Mouse (Mus musculus) CH12.LX (cell line): ENCODE measurements around the gene Fam217a.

ENCODE experiments used
- CTCF ChIP-seq, 2 experiments: IDR thresholded peaks in 1 of 2; conservative IDR thresholded peaks in 1 of 2; 2 replicates each; pipeline ENCODE4 v1.5.1; 2011 to 2012; ENCODE audit warnings: low read depth in 2 of 2, low read length in 2 of 2, improper control_type of control experiment in 1 of 2, inconsistent platforms in 1 of 2, mild to moderate bottlenecking in 1 of 2, moderate library complexity in 1 of 2
- EP300 ChIP-seq: IDR thresholded peaks from 2 replicates; pipeline ENCODE4 v1.6.1; 2011; ENCODE audit warnings: low read length, improper control_type of control experiment
- MYC ChIP-seq: IDR thresholded peaks from 2 replicates; pipeline ENCODE4 v1.6.1; 2011; ENCODE audit warnings: low read depth, mild to moderate bottlenecking, improper control_type of control experiment, low read length
- POLR2A ChIP-seq: IDR thresholded peaks from 2 replicates; pipeline ENCODE4 v1.6.1; 2011; ENCODE audit warnings: low read depth, mild to moderate bottlenecking, improper control_type of control experiment, low read length
- SIN3A ChIP-seq: IDR thresholded peaks from 2 replicates; pipeline ENCODE4 v1.6.1; 2012; ENCODE audit warnings: low read length, improper control_type of control experiment, inconsistent platforms
- ZKSCAN1 ChIP-seq: IDR thresholded peaks from 2 replicates; pipeline ENCODE4 v1.6.1; 2012; ENCODE audit warnings: low read depth, inconsistent platforms, low read length, improper control_type of control experiment, borderline replicate concordance
- ZNF384 ChIP-seq: IDR thresholded peaks from 2 replicates; pipeline ENCODE4 v1.6.1; 2012; ENCODE audit warnings: low read depth, low read length, improper control_type of control experiment, inconsistent platforms

DNA sequence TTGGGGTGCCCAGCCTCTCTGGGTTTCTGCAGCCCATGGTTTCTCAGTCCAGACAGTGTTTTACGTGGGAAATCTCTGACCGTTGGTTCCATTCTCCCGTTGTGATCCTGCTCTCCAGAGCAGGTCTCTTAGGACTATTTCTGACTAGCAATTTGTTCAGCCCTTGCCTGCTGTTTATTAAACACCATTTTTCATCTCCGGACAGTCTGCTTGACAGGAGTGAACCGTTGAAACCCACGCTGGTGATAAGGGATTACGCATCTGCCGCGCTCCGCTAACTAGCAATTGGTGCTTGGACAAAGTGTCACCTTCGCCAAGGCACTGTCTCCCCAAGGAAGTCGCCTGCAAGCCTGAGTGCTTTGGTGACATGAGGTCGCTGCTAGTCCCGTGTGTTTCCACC is 40.3 kb upstream of the Fam217a start:
- TF ChIP-seq SIN3A (no peak), ZNF384 (no peak), CTCF (conservative IDR thresholded peaks at IDR 0.05 in 1 of 2, IDR thresholded peaks at IDR 0.05 in 1 of 2; ENCODE audit: low read depth in 2 of 2, low read length in 2 of 2) (no peak), ZKSCAN1 (no peak), POLR2A (no peak), EP300 (no peak), MYC (no peak)
